Mouse (Mus musculus): Measurements from ENCODE around the gene Olfr309. TPM values are rescaled to one million over a fixed set of nuclear protein-coding genes. Genes with fewer than 3 reads are reported as not detected.

Olfr309 gene
- polyA plus RNA-seq, 2 experiments: not detected

DNA sequence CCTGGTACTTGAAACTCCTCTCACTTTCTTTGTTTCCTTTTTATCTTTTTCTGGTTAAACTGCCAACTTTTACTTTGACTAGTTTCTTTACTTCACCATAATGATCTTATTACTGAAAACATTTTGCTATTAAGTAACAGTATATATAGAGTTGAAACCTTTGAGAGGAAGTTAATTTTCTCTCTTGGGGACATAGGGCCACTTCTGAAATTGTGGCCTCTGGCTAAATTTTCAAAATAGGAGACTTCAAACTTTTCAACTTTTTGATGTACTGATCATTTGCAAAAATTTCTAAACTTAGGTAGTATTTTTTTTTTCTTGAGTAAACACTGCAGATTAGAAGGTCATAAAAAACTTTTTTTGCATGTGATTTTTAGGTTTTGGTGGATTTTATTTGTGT, 12.0 kb upstream of the Olfr309 start, which contains the start of gene Olfr308:
TSS of gene Olfr308 (minus strand) at position 101 of the 400 bp plus-strand sequence.
- Histone ChIP-seq H3K27ac (replicated peaks; ENCODE audit: low read depth, low read length) (no peak within 1 kb of the TSS), H3K4me2 (replicated peaks; ENCODE audit: low read depth, low read length, severe bottlenecking) (no peak within 1 kb of the TSS), H3K9me3 (ENCODE audit: control insufficient read depth, low read length) (no peaks in the 10 kb centered on the region), H3K36me3 (ENCODE audit: control insufficient read depth, insufficient read depth, low read length) (no peaks in the 10 kb centered on the region), H3K9ac (ENCODE audit: low read depth, low read length, severe bottlenecking) (no peak within 1 kb of the TSS), H3K27me3 (ENCODE audit: control insufficient read depth, insufficient read depth, low read length) (no peaks in the 10 kb centered on the region), H3K4me3 (replicated peaks; ENCODE audit: low read length) (no peak within 1 kb of the TSS), H3K4me1 (ENCODE audit: control insufficient read depth, insufficient read depth, low read length) (no peaks in the 10 kb centered on the region)
- TF ChIP-seq POLR2A (IDR thresholded peaks at IDR 0.05; ENCODE audit: borderline replicate concordance, extremely low read depth, insufficient read depth, insufficient read length): no peak
- no peak for ATAC-seq (ENCODE audit: low FRiP score, low read depth)
- DNase-seq (ENCODE audit: low spot score): no peak

DNA sequence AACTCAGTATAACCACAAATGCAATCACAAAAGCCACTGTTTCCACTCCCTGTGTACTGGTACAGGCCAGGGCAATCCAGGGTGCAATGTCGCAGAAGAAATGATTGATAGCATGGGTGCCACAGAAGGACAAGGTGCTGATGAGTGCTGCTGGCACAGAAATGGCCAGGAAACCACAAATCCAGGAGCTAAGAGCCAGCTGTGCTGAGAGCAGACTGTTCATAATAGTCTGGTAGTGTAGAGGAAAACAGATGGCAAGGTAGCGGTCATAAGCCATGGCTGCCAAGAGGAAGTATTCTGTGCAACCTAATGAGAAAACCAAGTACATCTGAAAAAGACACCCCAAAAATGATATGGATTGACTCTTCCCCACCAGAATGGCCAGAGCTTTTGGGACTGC, 7.8 kb upstream of the Olfr309 start:
- no peaks in the 10 kb centered on the region for H3K9me3 ChIP-seq (ENCODE audit: control insufficient read depth, low read length)
- H3K36me3 ChIP-seq (ENCODE audit: control insufficient read depth, insufficient read depth, low read length): no peaks in the 10 kb centered on the region
- no peak for TF ChIP-seq POLR2A (IDR thresholded peaks at IDR 0.05; ENCODE audit: borderline replicate concordance, extremely low read depth, insufficient read depth, insufficient read length)
- no peak overlapping the region for H3K4me3 ChIP-seq (replicated peaks; ENCODE audit: low read length)
- DNase-seq (ENCODE audit: low spot score) (no peak), ATAC-seq (ENCODE audit: low FRiP score, low read depth) (no peak)
- no peak overlapping the region for H3K9ac ChIP-seq (ENCODE audit: low read depth, low read length, severe bottlenecking)
- H3K4me1 ChIP-seq (ENCODE audit: control insufficient read depth, insufficient read depth, low read length): no peaks in the 10 kb centered on the region
- WGBS: 92% methylated on average over 2 of the region's 2 CpGs
- no peaks in the 10 kb centered on the region for H3K27me3 ChIP-seq (ENCODE audit: control insufficient read depth, insufficient read depth, low read length)
- no peak overlapping the region for H3K27ac ChIP-seq (replicated peaks; ENCODE audit: low read depth, low read length)
- no peak overlapping the region for H3K4me2 ChIP-seq (replicated peaks; ENCODE audit: low read depth, low read length, severe bottlenecking)

DNA sequence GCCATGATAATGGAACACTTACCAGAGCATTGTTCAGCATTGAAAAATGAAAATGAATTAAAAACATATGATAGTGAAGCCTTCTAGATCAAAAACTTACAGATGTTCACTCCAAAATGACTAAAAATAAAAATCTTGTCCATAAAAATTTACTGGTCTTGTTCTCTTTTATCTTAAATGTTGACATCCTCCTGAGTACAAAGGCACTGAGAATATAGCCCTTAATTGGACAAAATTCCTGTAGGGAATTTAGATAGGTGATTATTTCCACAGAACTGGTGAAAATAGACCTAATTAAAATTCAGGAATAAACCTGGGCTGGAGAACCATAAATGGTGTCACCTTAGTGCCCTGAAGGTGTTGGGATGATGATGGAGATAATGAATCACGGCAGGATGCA, 36.4 kb downstream of the Olfr309 start, which contains the start of gene Olfr310:
TSS of gene Olfr310 (minus strand) at position 101 of the 400 bp plus-strand sequence.
- Histone ChIP-seq H3K27me3 (ENCODE audit: control insufficient read depth, insufficient read depth, low read length) (no peaks in the 10 kb centered on the region), H3K9me3 (ENCODE audit: control insufficient read depth, low read length) (no peaks in the 10 kb centered on the region), H3K36me3 (ENCODE audit: control insufficient read depth, insufficient read depth, low read length) (no peaks in the 10 kb centered on the region), H3K4me3 (replicated peaks; ENCODE audit: low read length) (no peak within 1 kb of the TSS), H3K27ac (replicated peaks; ENCODE audit: low read depth, low read length) (no peak within 1 kb of the TSS), H3K4me1 (ENCODE audit: control insufficient read depth, insufficient read depth, low read length) (no peaks in the 10 kb centered on the region), H3K4me2 (replicated peaks; ENCODE audit: low read depth, low read length, severe bottlenecking) (no peak within 1 kb of the TSS), H3K9ac (ENCODE audit: low read depth, low read length, severe bottlenecking) (no peak within 1 kb of the TSS)
- TF ChIP-seq POLR2A (IDR thresholded peaks at IDR 0.05; ENCODE audit: borderline replicate concordance, extremely low read depth, insufficient read depth, insufficient read length): no peak
- 52% methylated on average over 1 of the region's 1 CpGs for WGBS
- ATAC-seq (ENCODE audit: low FRiP score, low read depth) (no peak), DNase-seq (ENCODE audit: low spot score) (no peak)

Small RNA genes lying within 50 kb of the gene (microRNA-seq; reads per million reads assigned to microRNA genes)
- gene Gm23192: not detected

Other genes with a start within 250 kb of the Olfr309 start
- gene Vmn2r75, start 141.9 kb downstream of the Olfr309 start, polyA plus RNA-seq (2012; rRNA removed): not detected in 2 replicates
- not detected in 2 replicates for gene Vmn2r75, start 141.9 kb downstream of the Olfr309 start, polyA plus RNA-seq (2014; fragmentation: Nextera tagmentation; extraction: Ambion mirVana)
- gene Vmn2r76, start 67.4 kb downstream of the Olfr309 start, polyA plus RNA-seq (2012; rRNA removed): not detected in 2 replicates
- not detected in 2 replicates for gene Vmn2r76, start 67.4 kb downstream of the Olfr309 start, polyA plus RNA-seq (2014; fragmentation: Nextera tagmentation; extraction: Ambion mirVana)
- gene Olfr310, start 36.5 kb downstream of the Olfr309 start, polyA plus RNA-seq (2012; rRNA removed): not detected in 2 replicates
- not detected in 2 replicates for gene Olfr310, start 36.5 kb downstream of the Olfr309 start, polyA plus RNA-seq (2014; fragmentation: Nextera tagmentation; extraction: Ambion mirVana)
- not detected in 2 replicates for gene Olfr308, start 11.9 kb upstream of the Olfr309 start, polyA plus RNA-seq (2012; rRNA removed)
- not detected in 2 replicates for gene Olfr308, start 11.9 kb upstream of the Olfr309 start, polyA plus RNA-seq (2014; fragmentation: Nextera tagmentation; extraction: Ambion mirVana)
- not detected in 2 replicates for gene Olfr307, start 23.9 kb upstream of the Olfr309 start, polyA plus RNA-seq (2012; rRNA removed)
- not detected in 2 replicates for gene Olfr307, start 23.9 kb upstream of the Olfr309 start, polyA plus RNA-seq (2014; fragmentation: Nextera tagmentation; extraction: Ambion mirVana)
- not detected in 2 replicates for gene Olfr305, start 53.2 kb upstream of the Olfr309 start, polyA plus RNA-seq (2012; rRNA removed)
- not detected in 2 replicates for gene Olfr305, start 53.2 kb upstream of the Olfr309 start, polyA plus RNA-seq (2014; fragmentation: Nextera tagmentation; extraction: Ambion mirVana)
- not detected in 2 replicates for gene Olfr304, start 73.0 kb upstream of the Olfr309 start, polyA plus RNA-seq (2012; rRNA removed)
- gene Olfr304, start 73.0 kb upstream of the Olfr309 start, polyA plus RNA-seq (2014; fragmentation: Nextera tagmentation; extraction: Ambion mirVana): not detected in 2 replicates
- not detected in 2 replicates for gene Olfr303, start 84.1 kb upstream of the Olfr309 start, polyA plus RNA-seq (2012; rRNA removed)
- gene Olfr303, start 84.1 kb upstream of the Olfr309 start, polyA plus RNA-seq (2014; fragmentation: Nextera tagmentation; extraction: Ambion mirVana): not detected in 2 replicates
- not detected in 2 replicates for gene Olfr301, start 90.1 kb upstream of the Olfr309 start, polyA plus RNA-seq (2012; rRNA removed)
- not detected in 2 replicates for gene Olfr301, start 90.1 kb upstream of the Olfr309 start, polyA plus RNA-seq (2014; fragmentation: Nextera tagmentation; extraction: Ambion mirVana)
- not detected in 2 replicates for gene Olfr299, start 146.2 kb upstream of the Olfr309 start, polyA plus RNA-seq (2012; rRNA removed)
- not detected in 2 replicates for gene Olfr299, start 146.2 kb upstream of the Olfr309 start, polyA plus RNA-seq (2014; fragmentation: Nextera tagmentation; extraction: Ambion mirVana)
- gene Olfr298, start 178.8 kb upstream of the Olfr309 start, polyA plus RNA-seq (2012; rRNA removed): not detected in 2 replicates
- gene Olfr298, start 178.8 kb upstream of the Olfr309 start, polyA plus RNA-seq (2014; fragmentation: Nextera tagmentation; extraction: Ambion mirVana): not detected in 2 replicates
- gene Olfr297, start 206.3 kb upstream of the Olfr309 start, polyA plus RNA-seq (2012; rRNA removed): not detected in 2 replicates
- gene Olfr297, start 206.3 kb upstream of the Olfr309 start, polyA plus RNA-seq (2014; fragmentation: Nextera tagmentation; extraction: Ambion mirVana): not detected in 2 replicates